Mouse (Mus musculus) E14TG2a.4 (cell line): Measurements from ENCODE around the gene Adarb1.

Source experiments
- CTCF ChIP-seq: conservative IDR thresholded peaks from 2 replicates; pipeline ENCODE4 v1.5.1; 2014; ENCODE audit warnings: low read length
- NANOG ChIP-seq: IDR thresholded peaks from 2 replicates; pipeline ENCODE4 v1.6.1; 2014; ENCODE audit warnings: borderline replicate concordance, low read length, mixed read lengths
- POU5F1 ChIP-seq: IDR thresholded peaks from 2 replicates; pipeline ENCODE4 v1.6.1; 2014; ENCODE audit warnings: low read length, borderline replicate concordance

DNA sequence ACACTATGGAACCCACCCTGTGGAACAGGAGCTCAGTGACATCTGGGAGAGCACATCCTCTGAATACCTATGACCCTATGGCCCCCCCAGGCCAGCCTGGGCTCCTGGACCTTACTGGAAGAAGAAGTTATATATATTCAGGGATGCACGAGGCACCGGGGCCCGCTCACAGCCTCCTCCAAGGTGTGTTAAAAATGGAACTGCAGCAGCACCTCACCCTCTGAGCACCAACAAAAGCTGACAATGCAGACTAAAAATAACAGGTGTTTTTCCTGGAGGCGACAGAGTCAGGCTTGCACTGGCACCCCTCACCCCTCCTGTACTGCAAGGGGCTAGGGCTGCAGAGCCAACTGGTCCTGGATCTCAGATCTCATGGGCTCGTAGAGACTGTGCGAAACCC lies 49.3 kb upstream of the Adarb1 start:
- TF ChIP-seq CTCF = no peak
- TF ChIP-seq POU5F1 = no peak
- no peak for TF ChIP-seq NANOG
